Mouse (Mus musculus): ENCODE results near the gene Ccdc175. TPM values are rescaled to one million over a fixed set of nuclear protein-coding genes. Genes with fewer than 3 reads are reported as not detected.

Ccdc175 gene
- total RNA-seq (2023), result not detected in 4 replicates

GRCm38 (mm10) chr12:72184929-72185328, at the start of gene Ccdc175:
Gene Ccdc175, minus strand, starts transcription at chr12:72185029.

GRCm38 (mm10) chr12:72085329-72086165, 99.3 kb downstream of the Ccdc175 start, which contains the start of the genes L3hypdh and Jkamp:
Gene L3hypdh, minus strand, starts transcription at chr12:72085439.
Gene Jkamp, plus strand, starts transcription at chr12:72085589.

DNA sequence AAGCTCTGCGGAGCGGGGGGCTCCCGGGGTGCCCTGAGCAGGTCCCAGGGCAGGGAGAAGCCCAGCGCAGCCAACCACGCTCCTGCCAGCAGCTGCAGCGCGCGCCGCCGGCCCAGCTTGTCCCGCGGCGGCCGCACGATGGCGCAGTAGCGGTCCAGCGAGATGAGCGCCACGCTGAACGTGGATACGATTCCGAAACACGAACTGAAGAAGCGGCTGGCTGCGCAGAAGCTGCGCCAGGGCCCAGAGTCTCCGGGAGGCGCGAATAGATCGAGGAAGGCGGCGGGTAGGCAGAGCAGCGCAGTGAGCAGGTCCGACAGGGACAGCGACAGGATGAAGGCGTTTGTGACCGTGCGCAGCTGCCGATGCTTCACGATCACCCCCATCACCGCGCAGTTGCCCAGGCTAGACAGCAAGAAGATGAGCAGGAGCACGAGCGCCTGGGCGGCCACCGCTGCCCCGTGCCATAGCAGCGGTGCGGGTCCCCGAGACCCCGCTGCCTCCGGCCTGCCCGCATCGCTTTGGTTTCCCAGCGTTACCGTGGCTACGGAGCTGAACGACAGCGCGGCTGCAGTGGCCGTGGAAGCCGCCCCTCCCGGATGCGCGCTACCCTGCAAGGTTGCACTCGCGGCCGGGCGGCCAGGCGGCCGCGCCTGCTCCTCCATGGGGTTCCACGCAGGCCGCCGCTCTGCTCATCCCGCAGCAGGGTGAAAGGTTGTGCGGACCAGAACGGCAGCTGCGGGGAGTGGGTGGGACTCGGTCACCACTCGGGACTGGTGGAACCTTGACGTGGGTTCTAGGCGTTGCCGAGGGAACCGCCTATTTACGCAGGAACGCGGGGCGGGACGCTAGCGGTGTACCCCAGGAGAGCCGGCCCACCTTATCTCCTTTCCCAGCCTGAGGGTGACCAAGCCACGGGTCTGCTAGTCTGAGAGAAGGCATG, 114.2 kb downstream of the Ccdc175 start, which contains the start of gene Gpr135:
Gene Gpr135 (minus strand): TSS at position 799 of the 943 bp plus-strand sequence.

Other genes with a start within 250 kb of the Ccdc175 start
- 0.17 to 0.36 TPM (median 0.29 TPM) in 4 replicates for gene Gpr135, start 113.9 kb downstream of the Ccdc175 start, total RNA-seq (2023)
- gene L3hypdh, start 99.6 kb downstream of the Ccdc175 start, total RNA-seq (2023), result not detected in 4 replicates
- gene Jkamp, start 99.4 kb downstream of the Ccdc175 start, total RNA-seq (2023), result 17.8 to 21.6 TPM (median 20.1 TPM) in 4 replicates
- gene Rtn1, start 224.0 kb upstream of the Ccdc175 start, total RNA-seq (2023), result 1.7 to 2.6 TPM (median 2.3 TPM) in 4 replicates

All from B cell, adult 62 days (primary cell).